Mouse (Mus musculus) heart, embryonic 11.5 days (tissue): ENCODE data around the gene Ccno. TPM values are rescaled to one million over a fixed set of nuclear protein-coding genes. Genes with fewer than 3 reads are reported as not detected.

Source experiments
- ATAC-seq: fragments of 200-750 bp; cut with Nextera tagmentation; replicated peaks from 2 replicates; pipeline ENCODE4 v1.8.0; 2017; ENCODE audit warnings: moderate library complexity; ENCODE audit not compliant: insufficient number of reproducible peaks, low FRiP score, low TSS enrichment
- H3K27ac ChIP-seq: fragments of 300-500 bp; sonication (generic); 2 replicates; pipeline ENCODE4 v1.5.1; 2014; ENCODE audit warnings: mild to moderate bottlenecking, low read depth, low read length
- H3K27me3 ChIP-seq: fragments of 300-500 bp; sonication (generic); 2 replicates; pipeline ENCODE4 v1.6.1; 2014; ENCODE audit warnings: mild to moderate bottlenecking, low read length, mixed read lengths; ENCODE audit not compliant: control insufficient read depth, insufficient read depth
- H3K36me3 ChIP-seq: fragments of 300-500 bp; sonication (generic); 2 replicates; pipeline ENCODE4 v1.6.1; 2014; ENCODE audit warnings: mild to moderate bottlenecking, low read length, moderate library complexity, mixed read lengths; ENCODE audit not compliant: control insufficient read depth, insufficient read depth
- H3K4me1 ChIP-seq: fragments of 300-500 bp; sonication (generic); 2 replicates; pipeline ENCODE4 v1.6.1; 2014; ENCODE audit warnings: low read length; ENCODE audit not compliant: control insufficient read depth, insufficient read depth
- H3K4me2 ChIP-seq: fragments of 300-500 bp; sonication (generic); 2 replicates; pipeline ENCODE4 v1.6.1; 2014; ENCODE audit warnings: mild to moderate bottlenecking, moderate library complexity
- H3K4me3 ChIP-seq: fragments of 300-500 bp; sonication (generic); 2 replicates; pipeline ENCODE4 v1.5.1; 2014; ENCODE audit warnings: low read depth, low read length
- H3K9ac ChIP-seq: fragments of 300-500 bp; sonication (generic); 2 replicates; pipeline ENCODE4 v1.6.1; 2014; ENCODE audit warnings: mild to moderate bottlenecking, low read depth, low read length, moderate library complexity
- H3K9me3 ChIP-seq: fragments of 300-500 bp; sonication (generic); replicated peaks from 2 replicates; pipeline ENCODE4 v1.6.1; 2016; ENCODE audit warnings: low read length; ENCODE audit not compliant: control insufficient read depth
- WGBS: fragments of 180-500 bp; shearing (Covaris S2); extraction: QIAGEN DNeasy Blood & Tissue Kit; methylation state at CpG from one replicate; pipeline ENCODE4 v1.1.7; 2014; ENCODE audit not compliant: insufficient replicate concordance; 5-methylcytosine and 5-hydroxymethylcytosine counted together
- microRNA counts: library from miRNA; unstranded; fragments of <30 nt; microRNA quantifications from one replicate; lab custom pipeline; 2015
- microRNA-seq: library from miRNA; unstranded; fragments of <30 nt; microRNA quantifications from one replicate; pipeline ENCODE4, GENCODE M21; 2016; ENCODE audit warnings: borderline number of aligned reads
- polyA plus RNA-seq: library from polyadenylated mRNA; unstranded; fragments of >200 nt; fragmentation: Nextera tagmentation; extraction: Ambion mirVana; gene quantifications from 2 replicates; pipeline ENCODE4 v1.2.1, GENCODE M21; 2014

The Ccno gene
- polyA plus RNA-seq, 1 experiment from 2014 or later, result 0.13 TPM

DNA sequence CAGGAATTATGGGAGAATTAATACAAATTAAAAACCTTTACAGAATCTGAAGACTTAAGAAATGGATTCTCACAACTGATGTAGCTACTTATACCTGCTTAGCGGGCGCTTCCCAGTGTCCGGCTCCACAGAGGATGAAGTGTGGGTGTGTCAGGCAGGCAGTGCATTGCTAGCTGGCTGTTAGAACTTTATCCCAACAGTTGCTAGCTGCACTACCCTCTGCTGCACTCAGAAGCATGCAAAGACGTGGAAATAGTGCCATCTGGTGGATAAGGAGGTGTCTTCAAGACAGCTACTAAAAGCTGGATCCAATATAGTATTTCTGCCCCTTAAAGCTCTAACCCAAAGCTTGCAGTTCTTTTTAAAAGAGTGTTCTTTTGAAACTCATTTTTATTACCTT, 48.2 kb downstream of the Ccno start:
- Histone ChIP-seq H3K27me3 (peaks cover 39% of the 10 kb centered on the region), H3K9me3 (no peaks in the 10 kb centered on the region), H3K9ac (no peak overlapping the region), H3K4me3 (peak overlapping the region; percentile 59), H3K36me3 (no peaks in the 10 kb centered on the region), H3K4me2 (peak overlapping the region; percentile 99), H3K4me1 (peaks cover 4% of the 10 kb centered on the region; the same call in 1 of the 2 replicates), H3K27ac (no peak overlapping the region)
- peak; percentile 67; the same call in 1 of the 2 replicates for ATAC-seq
- 0% methylated on average over 4 of the region's 4 CpGs for WGBS

MicroRNA genes within 50 kb of the gene (microRNA counts, 519-probe panel; counts per million panel counts)
- 32.2 counts per million for microRNA mmu-miR-449a (lab: Ali Mortazavi, UCI)
- 32.2 counts per million for microRNA mmu-miR-449b (lab: Ali Mortazavi, UCI)
- microRNA mmu-miR-449c (lab: Ali Mortazavi, UCI), result 32.2 counts per million

Small RNA genes within 50 kb of the gene (microRNA-seq; reads per million reads assigned to microRNA genes)
- gene Mir449a, result 39.3 reads per million, percentile 56 among the genes with 10 or more reads in this experiment
- gene Mir449b, result not detected
- 0.20 reads per million for gene Mir449c

Other genes starting within 250 kb of the Ccno start
- 37.3 and 41.7 TPM in 2 replicates for gene Plpp1, start 187.0 kb upstream of the Ccno start, polyA plus RNA-seq
- 55.7 and 63.1 TPM in 2 replicates for gene Mtrex, start 60.4 kb upstream of the Ccno start, polyA plus RNA-seq
- 15.5 TPM in 2 replicates for gene Dhx29, start 60.3 kb upstream of the Ccno start, polyA plus RNA-seq
- not detected in 2 replicates for gene Mcidas, start 6.0 kb downstream of the Ccno start, polyA plus RNA-seq
- gene Cdc20b, start 47.3 kb downstream of the Ccno start, polyA plus RNA-seq, result 0.14 TPM in 1 of 2 replicates, not detected in the other
- gene Gpx8, start 58.6 kb downstream of the Ccno start, polyA plus RNA-seq, result 147 and 151 TPM in 2 replicates
- not detected in 2 replicates for gene Gzma, start 113.2 kb downstream of the Ccno start, polyA plus RNA-seq
- 0.44 and 0.90 TPM in 2 replicates for gene Esm1, start 221.9 kb downstream of the Ccno start, polyA plus RNA-seq
- gene Gzmk, start 238.1 kb downstream of the Ccno start, polyA plus RNA-seq, result not detected in 2 replicates